Mouse (Mus musculus) embryonic facial prominence, embryonic 14.5 days (tissue): ENCODE data around the gene Olfr832. TPM values are rescaled to one million over a fixed set of nuclear protein-coding genes. Genes with fewer than 3 reads are reported as not detected.
"Not testable (repeated sequence)": the region's sequence is repeated elsewhere in the genome, so short reads cannot be mapped to it uniquely, and the experiment has no call there.

ENCODE experiments used
- ATAC-seq: fragments of 200-750 bp; cut with Nextera tagmentation; 2 replicates; pipeline ENCODE4 v1.8.0; 2017; ENCODE audit warnings: low read depth, moderate number of reproducible peaks, moderate TSS enrichment
- DNase-seq: peaks from one replicate; pipeline ENCODE4 v3.0.0-alpha.2; 2015; ENCODE audit warnings: low spot score
- H3K27ac ChIP-seq: fragments of 300-500 bp; sonication (generic); replicated peaks from 2 replicates; pipeline ENCODE4 v1.5.1; 2014; ENCODE audit warnings: low read depth, mild to moderate bottlenecking, low read length, moderate library complexity
- H3K27me3 ChIP-seq: fragments of 300-500 bp; sonication (generic); replicated peaks from 2 replicates; pipeline ENCODE4 v1.6.1; 2014; ENCODE audit warnings: low read length; ENCODE audit not compliant: control insufficient read depth, insufficient read depth
- H3K36me3 ChIP-seq: fragments of 300-500 bp; sonication (generic); 2 replicates; pipeline ENCODE4 v1.6.1; 2014; ENCODE audit warnings: low read length, mixed read lengths; ENCODE audit not compliant: control insufficient read depth, insufficient read depth
- H3K4me1 ChIP-seq: fragments of 300-500 bp; sonication (generic); 2 replicates; pipeline ENCODE4 v1.6.1; 2014; ENCODE audit warnings: antibody characterized with exemption, low read length; ENCODE audit not compliant: control insufficient read depth, insufficient read depth
- H3K4me2 ChIP-seq: fragments of 300-500 bp; sonication (generic); 2 replicates; pipeline ENCODE4 v1.6.1; 2014; ENCODE audit warnings: low read depth, mild to moderate bottlenecking, low read length, moderate library complexity, mixed read lengths
- H3K4me3 ChIP-seq: fragments of 300-500 bp; sonication (generic); 2 replicates; pipeline ENCODE4 v1.5.1; 2014; ENCODE audit warnings: low read depth, mild to moderate bottlenecking, low read length
- H3K9ac ChIP-seq: fragments of 300-500 bp; sonication (generic); 2 replicates; pipeline ENCODE4 v1.6.1; 2014; ENCODE audit warnings: low read depth, mild to moderate bottlenecking, low read length, moderate library complexity, mixed read lengths
- H3K9me3 ChIP-seq: fragments of 300-500 bp; sonication (generic); 2 replicates; pipeline ENCODE4 v1.6.1; 2016; ENCODE audit warnings: low read length; ENCODE audit not compliant: control insufficient read depth
- WGBS: fragments of 180-500 bp; shearing (Covaris S2); extraction: QIAGEN DNeasy Blood & Tissue Kit; methylation state at CpG from one replicate; pipeline ENCODE4 v1.1.7; 2014; 5-methylcytosine and 5-hydroxymethylcytosine counted together
- polyA plus RNA-seq: library from polyadenylated mRNA; unstranded; fragments of >200 nt; fragmentation: Nextera tagmentation; extraction: Ambion mirVana; gene quantifications from 2 replicates; pipeline ENCODE4 v1.2.1, GENCODE M21; 2014

Olfr832 gene
- not detected in 2 replicates for polyA plus RNA-seq

- H3K27me3 ChIP-seq, H3K4me1 ChIP-seq, H3K4me2 ChIP-seq, DNase-seq, H3K27ac ChIP-seq, H3K4me3 ChIP-seq, H3K9ac ChIP-seq, H3K9me3 ChIP-seq, ATAC-seq, H3K36me3 ChIP-seq: not testable (repeated sequence)
- 82% methylated on average over 2 of the region's 2 CpGs for WGBS
These were observed at the start of gene Olfr832 for GRCm38 (mm10) chr9:18936822-18937221. TSS of gene Olfr832 (plus strand) at chr9:18937122.

- 66% methylated on average over 2 of the region's 2 CpGs for WGBS
- DNase-seq, ATAC-seq, H3K4me3 ChIP-seq, H3K4me2 ChIP-seq, H3K9me3 ChIP-seq, H3K27ac ChIP-seq, H3K36me3 ChIP-seq, H3K4me1 ChIP-seq, H3K27me3 ChIP-seq, H3K9ac ChIP-seq: not testable (repeated sequence)
These were observed 29.2 kb upstream of the Olfr832 start for GRCm38 (mm10) chr9:18907699-18908098.

- not testable (repeated sequence) for DNase-seq, H3K36me3 ChIP-seq, H3K27ac ChIP-seq, H3K27me3 ChIP-seq, H3K9me3 ChIP-seq, H3K4me3 ChIP-seq, ATAC-seq, H3K4me2 ChIP-seq, H3K4me1 ChIP-seq, H3K9ac ChIP-seq
- whole genome bisulfite sequencing, result 82% methylated on average over 14 of the region's 16 CpGs
These were observed 9.0 kb upstream of the Olfr832 start for GRCm38 (mm10) chr9:18927921-18928320.

GRCm38 (mm10) chr9:18962021-18962420, 25.1 kb downstream of the Olfr832 start:
- Histone ChIP-seq H3K27me3 (no peaks in the 10 kb centered on the region), H3K4me1 (no peaks in the 10 kb centered on the region), H3K9ac (no peak overlapping the region), H3K4me2 (no peak overlapping the region), H3K4me3 (no peak overlapping the region), H3K36me3 (no peaks in the 10 kb centered on the region), H3K27ac (no peak overlapping the region), H3K9me3 (no peaks in the 10 kb centered on the region)
- no peak for ATAC-seq
- no peak for DNase-seq

GRCm38 (mm10) chr9:18987690-18988089, 50.8 kb downstream of the Olfr832 start, which contains the start of gene Olfr834:
TSS of gene Olfr834 (plus strand) at chr9:18987990.
- no peak for ATAC-seq
- WGBS, result 79% methylated on average over 3 of the region's 3 CpGs
- no peak for DNase-seq
- Histone ChIP-seq H3K27me3 (no peaks in the 10 kb centered on the region), H3K4me3 (no peak within 1 kb of the TSS), H3K9me3 (no peaks in the 10 kb centered on the region), H3K9ac (no peak within 1 kb of the TSS), H3K4me1 (no peaks in the 10 kb centered on the region), H3K36me3 (no peaks in the 10 kb centered on the region), H3K4me2 (no peak within 1 kb of the TSS), H3K27ac (no peak within 1 kb of the TSS)

Other genes starting within 250 kb of the Olfr832 start
- gene Olfr24, start 173.1 kb upstream of the Olfr832 start, polyA plus RNA-seq, result 0.15 TPM in 1 of 2 replicates, not detected in the other
- not detected in 2 replicates for gene Olfr828, start 117.6 kb upstream of the Olfr832 start, polyA plus RNA-seq
- not detected in 2 replicates for gene Olfr829, start 82.2 kb upstream of the Olfr832 start, polyA plus RNA-seq
- not detected in 2 replicates for gene Olfr830, start 62.4 kb upstream of the Olfr832 start, polyA plus RNA-seq
- not detected in 2 replicates for gene Olfr834, start 50.9 kb downstream of the Olfr832 start, polyA plus RNA-seq
- gene Olfr835, start 95.6 kb downstream of the Olfr832 start, polyA plus RNA-seq, result not detected in 2 replicates
- not detected in 2 replicates for gene Olfr836, start 183.3 kb downstream of the Olfr832 start, polyA plus RNA-seq
- gene Olfr837, start 199.2 kb downstream of the Olfr832 start, polyA plus RNA-seq, result not detected in 2 replicates
- gene Olfr839-ps1, start 240.2 kb downstream of the Olfr832 start, polyA plus RNA-seq, result not detected in 2 replicates